Mouse (Mus musculus) neural tube, embryonic 15.5 days (tissue): ENCODE results near the gene Kcnk12. TPM values are rescaled to one million over a fixed set of nuclear protein-coding genes. Genes with fewer than 3 reads are reported as not detected.

ENCODE experiments used
- ATAC-seq: fragments of 200-750 bp; cut with Nextera tagmentation; 2 replicates; pipeline ENCODE4 v1.8.0; 2017; ENCODE audit warnings: mild to moderate bottlenecking, moderate TSS enrichment, moderate library complexity; ENCODE audit not compliant: low FRiP score
- H3K27ac ChIP-seq: fragments of 300-500 bp; sonication (generic); replicated peaks from 2 replicates; pipeline ENCODE4 v1.5.1; 2015; ENCODE audit warnings: mild to moderate bottlenecking, inconsistent platforms
- H3K27me3 ChIP-seq: fragments of 300-500 bp; sonication (generic); replicated peaks from 2 replicates; pipeline ENCODE4 v1.6.1; 2015; ENCODE audit warnings: inconsistent platforms
- H3K36me3 ChIP-seq: fragments of 300-500 bp; sonication (generic); 2 replicates; pipeline ENCODE4 v1.6.1; 2015; ENCODE audit warnings: inconsistent platforms
- H3K4me1 ChIP-seq: fragments of 300-500 bp; sonication (generic); 2 replicates; pipeline ENCODE4 v1.6.1; 2015; ENCODE audit warnings: inconsistent platforms
- H3K4me2 ChIP-seq: fragments of 300-500 bp; sonication (generic); 2 replicates; pipeline ENCODE4 v1.6.1; 2015; ENCODE audit warnings: inconsistent platforms, mild to moderate bottlenecking, moderate library complexity
- H3K4me3 ChIP-seq: fragments of 300-500 bp; sonication (generic); replicated peaks from 2 replicates; pipeline ENCODE4 v1.5.1; 2015; ENCODE audit warnings: mild to moderate bottlenecking, inconsistent platforms
- H3K9ac ChIP-seq: fragments of 300-500 bp; sonication (generic); replicated peaks from 2 replicates; pipeline ENCODE4 v1.6.1; 2015; ENCODE audit warnings: mild to moderate bottlenecking, inconsistent platforms
- H3K9me3 ChIP-seq: fragments of 300-500 bp; sonication (generic); replicated peaks from 2 replicates; pipeline ENCODE4 v1.6.1; 2016; ENCODE audit warnings: inconsistent platforms
- WGBS: fragments of 180-500 bp; shearing (Covaris S2); methylation state at CpG from one replicate; pipeline ENCODE4 v1.1.7; 2015; ENCODE audit warnings: mixed read lengths; 5-methylcytosine and 5-hydroxymethylcytosine counted together
- polyA plus RNA-seq: library from polyadenylated mRNA; unstranded; fragments of >200 nt; fragmentation: Nextera tagmentation; extraction: Ambion mirVana; gene quantifications from 2 replicates; pipeline ENCODE4 v1.2.1, GENCODE M21; 2015

Gene Kcnk12
- polyA plus RNA-seq, 1 experiment from 2014 or later, result 1.7 TPM

GRCm38 (mm10) chr17:87744985-87745925 lies 52.5 kb downstream of the Kcnk12 start:
- peak; percentile 38; the same call in 1 of the 2 replicates for ATAC-seq
- Histone ChIP-seq H3K9ac (peak overlapping the region; percentile 63), H3K9me3 (no peaks in the 10 kb centered on the region), H3K4me2 (peak overlapping the region; percentile 95), H3K27me3 (peaks cover 44% of the 10 kb centered on the region), H3K27ac (peak overlapping the region; percentile 78), H3K4me1 (peaks cover 20% of the 10 kb centered on the region), H3K36me3 (no peaks in the 10 kb centered on the region), H3K4me3 (peak overlapping the region; percentile 55)
- WGBS, result 11% methylated on average over 32 of the region's 32 CpGs

GRCm38 (mm10) chr17:87739835-87740234 lies 58.0 kb downstream of the Kcnk12 start:
- 36% methylated on average over 1 of the region's 1 CpGs for WGBS
- no peaks in the 10 kb centered on the region for H3K9me3 ChIP-seq
- H3K36me3 ChIP-seq, result no peaks in the 10 kb centered on the region
- no peak overlapping the region for H3K4me2 ChIP-seq
- H3K4me3 ChIP-seq, result no peak overlapping the region
- ATAC-seq, result no peak
- H3K27me3 ChIP-seq, result peaks cover 19% of the 10 kb centered on the region
- H3K27ac ChIP-seq, result no peak overlapping the region
- no peak overlapping the region for H3K9ac ChIP-seq
- H3K4me1 ChIP-seq, result no peaks in the 10 kb centered on the region

- Histone ChIP-seq H3K4me2 (no peak overlapping the region), H3K36me3 (no peaks in the 10 kb centered on the region), H3K9ac (no peak overlapping the region), H3K27me3 (no peaks in the 10 kb centered on the region), H3K4me1 (no peaks in the 10 kb centered on the region), H3K27ac (no peak overlapping the region), H3K4me3 (no peak overlapping the region), H3K9me3 (no peaks in the 10 kb centered on the region)
- ATAC-seq, result no peak
- WGBS, result 84% methylated on average over 3 of the region's 3 CpGs
These were observed 60.6 kb downstream of the Kcnk12 start for GRCm38 (mm10) chr17:87737144-87737543.

GRCm38 (mm10) chr17:87734471-87734870 lies 63.3 kb downstream of the Kcnk12 start:
- H3K4me2 ChIP-seq, result no peak overlapping the region
- no peaks in the 10 kb centered on the region for H3K9me3 ChIP-seq
- H3K27me3 ChIP-seq, result no peaks in the 10 kb centered on the region
- H3K4me3 ChIP-seq, result no peak overlapping the region
- 94% methylated on average over 8 of the region's 8 CpGs for WGBS
- H3K4me1 ChIP-seq, result no peaks in the 10 kb centered on the region
- no peak overlapping the region for H3K27ac ChIP-seq
- H3K9ac ChIP-seq, result no peak overlapping the region
- no peaks in the 10 kb centered on the region for H3K36me3 ChIP-seq
- no peak for ATAC-seq

- Histone ChIP-seq H3K27ac (no peak overlapping the region), H3K9me3 (no peaks in the 10 kb centered on the region), H3K36me3 (0 out of 2 replicates have a peak, but pooled peaks cover 4% of the 10 kb centered on the region), H3K9ac (no peak overlapping the region), H3K4me1 (no peaks in the 10 kb centered on the region), H3K4me3 (no peak overlapping the region), H3K4me2 (no peak overlapping the region), H3K27me3 (no peaks in the 10 kb centered on the region)
- ATAC-seq, result no peak
- WGBS, result 72% methylated on average over 4 of the region's 4 CpGs
These were observed 65.8 kb downstream of the Kcnk12 start for GRCm38 (mm10) chr17:87731962-87732361.

GRCm38 (mm10) chr17:87726489-87727356 lies 71.1 kb downstream of the Kcnk12 start:
- H3K9me3 ChIP-seq, result no peaks in the 10 kb centered on the region
- no peaks in the 10 kb centered on the region for H3K27me3 ChIP-seq
- ATAC-seq, result no peak
- H3K4me1 ChIP-seq, result no peaks in the 10 kb centered on the region
- no peak overlapping the region for H3K4me2 ChIP-seq
- no peak overlapping the region for H3K4me3 ChIP-seq
- no peak overlapping the region for H3K9ac ChIP-seq
- H3K36me3 ChIP-seq, result peaks cover 41% of the 10 kb centered on the region
- WGBS, result 91% methylated on average over 12 of the region's 12 CpGs
- H3K27ac ChIP-seq, result no peak overlapping the region

GRCm38 (mm10) chr17:87724727-87725126 lies 73.1 kb downstream of the Kcnk12 start:
- Histone ChIP-seq H3K9ac (no peak overlapping the region), H3K27ac (no peak overlapping the region), H3K4me2 (no peak overlapping the region), H3K9me3 (no peaks in the 10 kb centered on the region), H3K4me1 (no peaks in the 10 kb centered on the region), H3K36me3 (peaks cover 54% of the 10 kb centered on the region), H3K27me3 (no peaks in the 10 kb centered on the region), H3K4me3 (no peak overlapping the region)
- WGBS, result 84% methylated on average over 7 of the region's 7 CpGs
- no peak for ATAC-seq

GRCm38 (mm10) chr17:87700101-87700500 lies 97.7 kb downstream of the Kcnk12 start:
- no peaks in the 10 kb centered on the region for H3K27me3 ChIP-seq
- no peak overlapping the region for H3K4me2 ChIP-seq
- H3K27ac ChIP-seq, result no peak overlapping the region
- ATAC-seq, result no peak
- no peak overlapping the region for H3K4me3 ChIP-seq
- H3K9me3 ChIP-seq, result no peaks in the 10 kb centered on the region
- H3K9ac ChIP-seq, result no peak overlapping the region
- H3K4me1 ChIP-seq, result peaks cover 5% of the 10 kb centered on the region; the same call in 1 of the 2 replicates
- peaks cover 30% of the 10 kb centered on the region for H3K36me3 ChIP-seq
- 74% methylated on average over 8 of the region's 8 CpGs for WGBS

- ATAC-seq, result no peak
These were observed 98.6 kb downstream of the Kcnk12 start for GRCm38 (mm10) chr17:87698996-87699765.

GRCm38 (mm10) chr17:87696814-87697213 lies 101.0 kb downstream of the Kcnk12 start:
- Histone ChIP-seq H3K27me3 (no peaks in the 10 kb centered on the region), H3K36me3 (peaks cover 29% of the 10 kb centered on the region), H3K4me1 (no peaks in the 10 kb centered on the region), H3K4me2 (no peak overlapping the region), H3K9me3 (no peaks in the 10 kb centered on the region), H3K4me3 (no peak overlapping the region), H3K9ac (no peak overlapping the region), H3K27ac (no peak overlapping the region)
- ATAC-seq, result no peak
- WGBS, result 89% methylated on average over 6 of the region's 6 CpGs

More at GRCm38 (mm10) chr17:87698996-87699765, 98.6 kb downstream of the Kcnk12 start:
- Histone ChIP-seq H3K36me3 (peaks cover 30% of the 10 kb centered on the region), H3K9ac (no peak overlapping the region), H3K27me3 (no peaks in the 10 kb centered on the region), H3K4me2 (no peak overlapping the region), H3K4me1 (no peaks in the 10 kb centered on the region), H3K4me3 (no peak overlapping the region), H3K9me3 (no peaks in the 10 kb centered on the region), H3K27ac (no peak overlapping the region)
- 82% methylated on average over 16 of the region's 16 CpGs for WGBS

GRCm38 (mm10) chr17:87695874-87696465 lies 101.8 kb downstream of the Kcnk12 start:
- Histone ChIP-seq H3K4me1 (no peaks in the 10 kb centered on the region), H3K9me3 (no peaks in the 10 kb centered on the region), H3K4me2 (no peak overlapping the region), H3K9ac (no peak overlapping the region), H3K27me3 (no peaks in the 10 kb centered on the region), H3K36me3 (peaks cover 26% of the 10 kb centered on the region), H3K4me3 (no peak overlapping the region), H3K27ac (no peak overlapping the region)
- WGBS, result 74% methylated on average over 11 of the region's 11 CpGs
- ATAC-seq, result no peak
